Mouse (Mus musculus): ENCODE measurements at regions not wholly inside any gene's neighbourhood (a gene's known extent, or its start where the extent isn't known, plus 50 kb on each side); places are given as distances from the start of the nearest gene placed in this dataset.

DNA sequence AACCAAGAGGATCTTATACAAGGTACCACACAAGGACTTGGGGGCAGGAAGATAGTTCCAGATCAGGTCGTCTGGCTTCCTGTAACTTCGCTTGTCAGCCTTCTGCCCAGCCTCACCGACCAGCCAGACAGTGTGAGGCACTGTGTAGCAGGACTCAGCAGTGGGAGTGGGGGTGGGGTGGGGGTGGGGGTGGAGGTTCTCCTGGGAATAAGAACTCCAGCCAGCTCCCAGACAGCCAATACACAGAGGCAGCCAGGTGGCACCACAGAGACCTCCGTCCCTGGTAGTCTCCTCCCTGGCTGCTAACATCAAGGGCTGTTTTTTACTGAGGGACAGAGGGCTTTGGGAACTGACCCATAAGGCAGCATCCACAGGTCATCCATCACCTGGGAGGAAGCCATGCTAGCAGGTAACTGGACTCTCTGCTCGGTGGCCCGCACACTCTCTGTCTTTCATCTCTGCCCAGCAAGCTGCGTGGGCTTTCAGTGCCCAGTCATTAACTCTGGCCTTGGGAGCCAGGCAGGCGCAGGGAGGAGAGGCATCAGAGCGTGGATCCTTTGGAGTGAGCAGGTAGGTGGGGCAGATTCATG is 60.3 kb upstream of the Wnt4 start:
- DNase-seq = no peak

DNA sequence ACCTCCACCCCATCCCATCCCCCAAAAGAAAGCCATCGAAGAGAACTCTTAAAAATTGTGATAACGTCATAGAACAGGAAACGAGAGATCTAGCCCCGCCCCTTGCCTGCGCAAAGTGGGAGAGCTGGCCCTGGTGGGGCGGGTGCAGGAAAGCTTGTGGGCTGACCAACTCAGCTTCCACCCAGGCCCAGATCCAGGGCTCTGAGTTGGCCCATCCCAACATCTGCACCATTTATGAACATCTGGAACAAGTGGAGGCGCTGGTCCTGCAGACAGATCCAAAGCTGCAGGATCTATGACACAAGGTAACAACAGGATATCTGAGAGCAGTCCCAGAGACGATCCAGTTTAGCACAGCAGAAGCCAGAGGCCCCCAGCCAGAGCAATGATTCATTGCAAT is 62.7 kb upstream of the Wnt4 start:
- no peak for DNase-seq

DNA sequence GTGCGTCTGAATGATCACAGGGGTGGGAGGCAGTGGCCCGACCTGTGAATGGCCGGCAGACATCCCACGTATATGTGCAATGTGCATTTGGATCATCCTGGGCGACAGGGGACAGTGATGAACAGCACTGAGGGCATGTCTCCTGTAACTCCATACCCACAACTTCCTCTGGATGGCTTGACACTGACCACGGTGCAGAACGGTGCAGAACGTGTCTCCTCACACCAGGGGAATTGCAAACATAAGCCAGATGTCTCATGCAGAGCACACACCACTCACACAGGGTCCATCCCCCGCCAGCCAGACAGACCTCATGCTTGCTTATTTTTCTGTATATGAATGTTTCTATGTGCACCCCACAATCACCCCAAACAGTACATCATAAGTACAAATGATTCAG is 64.4 kb upstream of the Wnt4 start:
- DNase-seq = no peak

DNA sequence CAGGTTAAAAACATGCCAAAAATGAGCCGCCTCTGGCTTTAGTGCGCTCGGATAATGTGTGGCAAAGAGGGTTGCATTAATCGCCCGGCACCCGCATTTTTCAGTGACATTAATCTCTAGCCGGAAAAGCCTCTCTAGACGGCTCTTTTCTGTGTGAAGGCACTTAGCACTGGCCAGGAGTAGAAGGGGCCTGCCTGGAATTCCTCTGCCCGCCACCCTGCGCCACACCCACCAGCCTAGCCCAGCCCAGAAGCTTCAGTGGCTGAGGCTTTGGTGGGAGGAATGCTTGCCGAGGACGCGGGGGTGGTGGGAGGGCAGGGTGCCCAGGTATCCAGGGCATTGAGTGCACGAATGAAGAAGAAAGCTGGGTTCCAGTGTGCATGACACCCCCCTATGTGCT is 65.2 kb upstream of the Wnt4 start:
- no peak for DNase-seq

DNA sequence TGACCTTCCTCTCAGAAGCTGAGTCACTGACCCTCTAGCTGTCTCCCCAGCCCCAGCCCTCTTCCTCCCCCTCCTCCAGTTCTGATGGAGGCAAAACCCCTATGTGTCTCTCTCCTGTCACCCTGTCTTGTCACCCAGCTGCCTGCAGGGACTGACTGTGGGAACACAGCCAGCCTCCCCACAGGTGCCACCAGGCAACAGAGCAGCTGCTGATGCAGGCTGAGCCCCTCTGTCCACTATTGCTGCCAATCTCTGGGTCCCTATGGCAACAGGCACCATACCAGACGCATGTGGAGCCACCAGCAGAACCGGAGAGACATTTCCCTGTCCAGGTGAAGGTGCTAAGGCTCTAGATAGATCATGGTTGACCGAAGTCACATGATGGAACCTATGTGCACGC is 66.0 kb upstream of the Wnt4 start:
- DNase-seq = no peak

DNA sequence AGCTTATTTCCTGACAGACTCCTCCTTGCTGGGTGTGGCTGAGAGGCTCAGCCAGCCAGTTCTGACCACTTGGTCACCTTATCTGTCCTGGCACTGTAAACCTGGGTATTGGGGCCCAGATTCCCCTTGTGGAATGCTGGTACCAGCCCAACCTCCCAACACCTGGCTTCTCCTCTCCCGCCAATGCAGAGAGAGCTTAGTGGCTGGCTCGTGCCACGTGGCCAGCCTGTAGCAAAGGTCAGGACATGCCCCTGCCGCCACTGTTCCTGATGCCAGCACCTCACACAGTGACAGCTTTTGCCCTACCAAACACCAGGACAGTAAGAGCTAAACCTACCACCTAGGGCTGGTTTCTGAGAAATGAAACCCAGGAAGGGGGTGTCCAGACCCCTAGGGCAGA is 66.8 kb upstream of the Wnt4 start:
- no peak for DNase-seq

DNA sequence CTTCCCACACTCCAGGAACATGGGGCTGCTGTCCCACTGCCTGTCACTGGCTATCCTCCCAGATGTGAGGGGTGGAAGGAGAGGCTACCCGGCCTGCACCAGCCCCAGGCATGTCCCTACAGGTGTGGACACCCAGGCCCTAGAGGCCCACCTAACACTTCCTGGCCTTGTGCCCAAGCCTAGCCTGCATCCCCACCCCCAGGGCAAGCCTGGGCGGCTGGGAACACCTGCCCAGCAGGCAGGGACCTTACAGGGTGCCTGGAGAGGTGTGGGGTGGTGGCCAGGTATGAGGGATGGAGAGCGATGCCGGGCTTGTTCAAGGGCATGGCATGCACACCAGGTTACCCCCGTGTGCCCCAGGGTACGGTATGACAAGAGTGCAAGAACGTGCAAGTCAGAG is 76.3 kb upstream of the Wnt4 start:
- no peak for DNase-seq

DNA sequence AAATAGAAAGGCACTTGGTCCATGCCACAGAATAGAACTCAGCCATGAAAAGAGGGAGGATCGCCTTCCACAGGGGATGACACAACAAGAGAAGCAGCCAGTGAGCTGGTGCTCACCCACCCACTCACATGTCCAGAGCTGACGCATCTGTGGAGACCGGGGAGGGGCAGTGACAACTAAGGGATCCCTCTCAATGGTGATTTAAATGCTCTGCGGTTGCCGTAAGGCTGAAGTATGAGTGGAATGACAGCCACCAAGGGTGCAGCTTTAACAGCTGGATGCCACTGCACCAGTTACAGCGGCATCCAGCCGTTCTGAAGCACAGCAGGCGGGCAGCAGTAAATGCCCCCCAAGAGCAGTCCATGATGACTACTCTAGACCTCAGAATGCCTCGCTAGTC is 76.9 kb upstream of the Wnt4 start:
- DNase-seq = no peak

DNA sequence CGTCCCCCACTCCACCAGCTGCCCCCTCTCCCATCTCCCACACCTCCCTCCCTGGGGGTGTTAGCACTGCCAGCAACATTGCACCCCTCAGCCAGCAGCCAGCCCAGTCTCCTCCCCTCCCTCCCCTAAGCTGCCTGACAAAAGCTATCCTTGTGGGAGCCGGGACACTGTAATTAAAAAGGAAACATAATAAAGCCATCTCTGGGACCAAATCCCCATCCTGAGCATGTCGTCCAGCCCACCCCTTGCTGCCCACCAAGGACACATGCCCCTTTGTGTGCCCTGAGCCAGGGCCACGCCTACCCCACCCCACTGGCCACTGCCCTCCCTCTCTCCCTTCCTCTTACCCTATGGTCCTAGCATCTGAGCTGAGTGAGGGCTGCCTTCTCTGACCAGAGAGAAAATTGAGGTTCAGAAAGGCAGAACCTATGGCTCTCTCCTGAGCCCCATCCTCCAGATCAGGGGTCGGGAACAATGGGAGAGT is 80.8 kb upstream of the Wnt4 start:
- no peak for DNase-seq

DNA sequence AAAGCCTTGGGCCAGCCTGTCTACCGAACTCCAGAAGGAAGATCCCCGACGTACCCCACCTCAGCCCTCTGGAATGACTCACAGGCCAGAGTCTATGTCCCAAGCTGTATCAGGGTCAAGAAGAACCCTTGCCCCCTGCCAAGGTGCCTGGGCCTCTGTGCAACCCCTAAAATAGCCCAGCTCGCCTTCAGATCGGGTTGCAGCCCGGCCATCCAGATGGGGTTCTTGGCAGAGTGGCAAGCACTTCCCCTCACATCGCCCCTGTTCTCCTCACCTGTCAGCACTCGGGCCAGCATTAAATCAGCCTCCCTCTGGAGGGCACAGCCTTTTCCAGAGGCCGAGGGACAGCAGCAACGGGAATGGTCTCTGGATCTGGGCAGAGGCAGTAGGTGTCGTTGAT is 83.2 kb upstream of the Wnt4 start:
- DNase-seq = no peak

DNA sequence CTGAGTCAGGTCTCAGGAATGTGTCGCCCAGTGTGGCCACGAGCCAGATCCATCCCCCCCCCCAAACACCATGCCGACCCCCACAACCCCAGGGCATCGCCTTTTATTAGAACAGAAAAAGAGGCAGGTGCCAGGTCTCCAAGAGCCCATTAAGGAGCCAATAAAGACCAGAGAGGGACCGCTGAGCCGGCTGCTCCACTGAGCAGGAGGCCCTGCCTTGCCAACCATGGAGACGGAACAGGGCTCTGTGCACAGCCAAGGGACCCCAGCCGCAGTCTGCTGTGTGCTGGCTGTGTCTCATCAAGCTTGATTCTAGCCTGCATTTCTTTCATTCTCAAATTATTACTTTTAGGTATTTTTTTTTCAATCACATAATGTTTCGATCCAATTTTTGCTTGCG is 86.7 kb upstream of the Wnt4 start:
- no peak for DNase-seq

DNA sequence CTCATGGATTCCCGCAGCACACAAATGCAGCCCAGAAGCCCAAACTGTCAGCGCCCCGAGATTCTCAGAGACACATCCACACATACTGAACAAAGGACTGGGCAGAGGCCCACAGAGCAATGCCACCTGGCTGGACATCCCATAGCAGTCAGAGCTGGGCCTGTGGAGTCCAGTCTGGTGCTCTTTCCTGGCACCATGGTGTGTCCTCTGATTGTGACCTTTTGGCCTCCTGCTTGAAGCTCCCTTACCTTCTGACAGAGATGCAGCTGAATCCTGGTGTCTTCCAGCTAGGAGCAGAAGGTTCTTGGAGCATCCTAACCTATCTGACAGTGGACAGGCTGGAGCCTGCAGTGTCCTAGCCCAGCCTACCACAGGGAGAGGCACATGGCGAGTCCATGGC is 87.5 kb upstream of the Wnt4 start:
- DNase-seq = no peak

DNA sequence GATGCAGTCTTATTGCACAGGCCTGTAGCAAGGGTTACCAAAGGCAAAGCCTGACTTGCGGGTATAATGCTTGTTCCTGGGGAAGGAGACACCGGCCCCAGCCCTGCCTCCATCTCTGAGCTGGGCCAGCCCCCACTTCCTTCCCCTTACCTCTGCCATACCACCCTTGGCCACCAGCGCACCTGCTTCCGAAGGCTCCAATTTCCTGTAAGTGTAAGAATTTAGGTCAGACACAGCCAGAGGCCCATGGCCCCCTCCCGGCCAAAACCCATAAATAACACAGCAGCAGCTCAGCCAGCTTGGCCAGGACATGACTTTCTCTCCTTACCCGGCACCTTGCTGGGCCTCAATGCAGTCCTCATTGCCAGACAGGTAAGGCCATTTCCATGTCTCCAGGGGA is 88.2 kb upstream of the Wnt4 start:
- DNase-seq = no peak

DNA sequence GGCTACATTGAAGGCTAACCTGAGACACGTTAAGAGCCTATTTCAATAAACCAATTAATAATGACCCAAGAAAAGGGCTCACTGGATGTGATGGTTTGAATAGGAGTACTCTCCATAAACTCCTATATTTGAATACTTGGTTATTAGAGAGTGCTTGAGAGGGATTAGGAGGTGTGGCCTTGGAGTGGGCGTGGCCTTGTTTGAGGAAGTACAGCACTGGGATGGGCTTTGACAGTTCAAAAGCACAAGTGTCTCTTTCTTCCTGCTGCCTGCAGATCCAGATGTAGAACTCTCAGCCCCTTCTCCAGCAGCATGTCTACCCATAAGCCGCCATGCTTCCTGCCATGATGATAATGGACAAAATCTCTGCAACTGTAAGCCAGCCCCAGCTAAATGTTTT is 89.7 kb upstream of the Wnt4 start:
- no peak for DNase-seq

DNA sequence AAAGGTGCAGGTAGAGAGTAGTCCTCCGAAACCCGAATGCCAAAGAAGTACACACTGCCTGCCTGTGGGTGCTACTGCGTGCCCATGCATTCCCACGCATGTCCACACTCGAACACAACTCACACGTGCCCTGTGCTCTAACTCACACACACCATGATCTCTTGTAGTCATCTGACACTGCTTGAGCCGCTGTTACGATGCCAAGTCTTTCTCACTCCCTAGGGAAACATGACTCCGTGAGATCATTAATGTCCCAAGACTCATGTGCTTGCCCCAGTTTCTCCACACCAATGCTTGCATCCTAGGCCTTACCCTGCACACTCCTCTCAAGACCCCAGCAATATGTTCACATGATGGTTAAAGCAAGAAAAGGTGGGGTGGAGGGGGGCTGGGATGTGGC is 90.2 kb upstream of the Wnt4 start:
- DNase-seq = no peak

DNA sequence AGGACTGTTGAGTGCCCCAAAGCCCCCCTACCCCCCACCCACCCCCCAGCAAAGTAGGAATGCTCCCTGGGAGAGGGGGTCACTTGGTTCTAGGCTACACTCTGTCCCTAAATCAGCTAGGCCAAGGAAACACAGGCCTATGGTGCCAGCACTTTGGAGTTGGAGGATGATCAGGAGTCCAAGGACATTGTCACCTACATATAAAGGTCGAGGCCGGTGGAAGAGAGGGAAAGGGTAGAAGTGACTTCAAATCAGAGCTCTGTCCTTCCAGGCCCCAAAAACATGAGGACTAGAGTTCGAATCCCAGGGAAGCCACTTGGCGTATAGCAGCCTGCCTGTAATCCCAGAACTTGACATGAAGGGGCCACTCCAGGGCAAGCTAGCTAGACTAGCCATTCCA is 92.3 kb upstream of the Wnt4 start:
- DNase-seq = no peak

DNA sequence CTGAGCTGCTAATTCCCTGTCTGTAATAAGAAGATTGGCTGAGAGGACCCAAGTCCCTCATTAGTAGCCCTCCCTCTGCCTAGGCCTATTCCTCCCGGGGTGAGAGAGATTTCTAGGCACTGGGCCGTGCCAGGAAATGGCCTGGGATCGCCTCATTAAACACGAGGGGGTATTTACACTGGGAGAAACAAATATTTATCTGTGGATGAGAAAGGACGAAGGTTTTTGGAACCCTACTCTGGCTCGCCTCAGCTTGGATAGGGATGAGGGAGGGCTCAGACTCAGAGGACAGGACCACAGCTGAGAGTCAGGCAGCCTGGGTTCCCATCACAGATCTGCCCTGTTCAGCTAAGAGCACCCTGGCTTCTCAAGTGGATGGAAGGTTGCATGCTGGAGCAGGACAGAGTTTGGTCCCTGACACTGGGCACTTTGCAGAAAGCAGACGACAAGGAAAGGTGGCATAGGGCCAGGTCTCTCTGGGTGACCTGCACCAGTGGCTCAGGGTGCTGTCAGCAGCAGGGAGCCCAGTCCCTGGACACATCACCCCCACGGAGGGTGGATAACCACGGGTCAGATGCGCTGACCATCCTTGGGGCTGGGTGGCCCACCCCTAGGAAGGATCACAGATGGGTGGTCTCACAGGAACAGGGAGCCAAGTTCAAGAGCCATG is 94.0 kb upstream of the Wnt4 start:
- no peak for DNase-seq

DNA sequence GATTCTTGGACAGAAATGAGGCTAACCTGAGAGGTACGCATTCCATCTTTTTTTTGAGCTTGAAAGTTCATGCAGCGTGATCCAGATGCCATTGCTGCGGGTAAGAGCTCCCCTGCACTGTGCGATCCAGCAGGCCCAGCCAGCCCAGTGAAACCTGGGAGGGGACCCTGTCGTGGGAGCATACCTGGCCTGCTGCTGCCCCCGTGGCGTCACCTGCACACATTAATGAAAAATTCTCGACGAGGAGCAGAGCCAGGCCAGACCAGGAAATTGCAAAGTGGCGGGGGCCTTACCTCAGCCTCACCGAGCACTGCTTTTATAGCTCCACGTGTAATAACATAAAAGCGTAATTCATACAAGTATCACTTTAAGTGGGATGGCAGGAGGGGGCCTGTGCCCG is 94.7 kb upstream of the Wnt4 start:
- DNase-seq = no peak

DNA sequence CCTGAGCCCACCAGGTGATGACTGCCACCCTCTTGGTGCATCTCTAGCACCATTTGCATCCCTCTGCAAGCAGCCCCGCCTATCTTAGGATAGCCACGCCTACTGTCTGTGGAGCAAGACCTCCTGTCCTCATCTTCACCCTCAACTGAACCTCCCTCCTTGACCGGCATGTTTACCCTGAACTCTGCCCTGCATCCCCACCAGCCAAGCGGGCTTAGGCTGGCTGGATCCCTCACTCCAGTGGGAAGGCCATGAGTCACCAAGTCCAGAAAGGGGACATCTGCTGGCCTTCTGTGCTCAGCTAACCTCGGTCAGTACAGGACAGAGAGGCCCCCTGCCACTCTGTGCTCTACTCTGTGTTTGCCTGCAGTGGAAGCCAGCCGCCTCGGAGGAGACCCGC is 96.0 kb upstream of the Wnt4 start:
- no peak for DNase-seq

DNA sequence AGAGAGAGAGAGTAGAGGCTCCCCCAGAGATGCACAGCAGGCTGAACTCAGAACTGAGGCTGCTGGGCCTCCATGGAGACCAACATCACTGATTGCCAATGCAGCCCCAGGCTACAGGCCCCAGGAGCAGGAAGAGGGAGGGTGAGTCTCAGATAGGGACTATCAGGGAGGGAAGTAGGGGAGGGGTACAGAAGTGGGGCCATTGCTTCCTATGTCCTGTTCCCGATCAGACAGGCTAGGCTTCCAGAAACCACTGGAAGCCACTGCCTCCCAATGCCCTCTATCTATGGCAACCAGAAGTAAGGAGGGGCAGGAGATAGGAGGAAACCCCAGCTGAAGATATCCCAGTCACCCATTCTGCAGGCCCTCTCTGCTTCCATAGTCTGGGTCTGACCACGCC is 97.2 kb upstream of the Wnt4 start:
- no peak for DNase-seq

DNA sequence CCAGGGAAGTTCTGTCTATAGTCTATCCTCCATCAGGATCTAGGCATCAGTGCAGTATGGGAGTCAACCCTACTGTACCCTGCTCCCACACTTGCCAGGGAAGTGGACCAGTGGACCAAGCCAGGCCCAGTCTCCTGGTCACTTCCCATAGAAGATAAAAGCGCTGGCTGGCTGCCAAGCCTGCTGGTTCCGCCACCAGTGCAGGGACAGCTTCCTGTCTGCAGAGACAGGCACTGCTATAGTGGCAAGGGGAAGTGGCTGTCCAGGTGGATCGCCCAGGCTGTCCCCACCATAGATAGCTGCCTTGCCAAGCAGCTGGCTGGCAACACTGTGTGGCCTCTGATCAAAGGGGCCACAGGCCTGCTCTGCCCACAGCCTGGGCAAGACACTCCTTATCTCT is 98.5 kb upstream of the Wnt4 start:
- DNase-seq = no peak

DNA sequence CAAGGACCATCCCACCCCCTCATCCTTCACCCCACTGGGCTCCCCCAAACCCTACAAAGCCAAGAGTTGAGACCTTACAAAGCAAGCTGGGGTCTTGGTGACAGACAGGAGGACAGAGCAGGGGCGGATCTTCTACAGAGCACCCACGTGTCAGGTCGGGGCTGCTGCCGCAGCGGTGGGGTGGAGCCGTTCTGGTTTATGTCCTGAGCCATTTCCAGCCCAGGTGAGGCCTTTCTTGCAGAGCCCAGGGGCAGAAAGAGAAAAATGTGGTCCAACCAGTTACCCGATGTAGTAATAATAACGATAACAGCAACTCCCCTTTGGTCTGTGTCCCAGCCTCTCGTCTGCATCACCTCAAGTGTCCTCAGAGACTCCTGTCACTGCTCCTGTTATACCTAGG is 112.4 kb upstream of the Wnt4 start:
- DNase-seq = peak; percentile 33

DNA sequence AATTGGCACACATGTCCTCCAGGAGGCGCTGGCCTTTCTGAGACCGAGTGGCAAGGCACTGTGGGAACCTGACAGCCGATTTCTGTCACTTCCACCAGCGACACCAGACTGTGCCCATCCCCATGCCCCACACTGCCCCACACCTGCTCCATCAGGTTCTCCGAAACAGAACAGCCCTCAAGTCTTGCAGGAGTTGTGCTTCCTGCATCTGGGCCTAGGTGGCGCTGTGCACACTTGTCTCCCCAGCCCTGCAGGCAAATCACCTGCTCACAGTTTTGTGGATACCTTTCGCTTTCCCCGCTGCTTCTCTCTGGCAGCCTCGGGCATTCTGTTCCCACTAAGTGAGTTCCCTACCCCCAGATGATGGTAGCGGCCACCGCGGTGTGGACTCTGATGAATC is 112.9 kb upstream of the Wnt4 start:
- DNase-seq = peak; percentile 74

DNA sequence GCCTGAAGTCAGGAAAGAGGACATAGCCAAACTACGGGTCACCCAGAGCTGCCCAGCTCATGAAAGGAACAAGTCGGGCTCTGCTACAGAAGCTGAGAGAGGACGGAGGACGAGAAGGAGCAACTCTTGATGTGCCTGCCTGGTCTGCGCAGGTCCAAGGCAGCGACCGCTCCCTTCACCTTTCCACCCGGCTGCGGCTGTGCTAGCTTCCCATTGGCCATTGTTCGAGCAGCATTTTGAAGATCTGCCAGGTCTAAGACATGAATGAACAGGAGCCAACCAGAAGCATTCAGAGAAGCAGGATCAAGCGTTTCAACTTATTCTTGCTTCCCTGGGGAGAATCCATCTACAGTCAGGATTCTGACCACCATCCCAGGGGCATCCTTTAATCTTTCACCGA is 113.3 kb upstream of the Wnt4 start:
- DNase-seq = peak; percentile 13

DNA sequence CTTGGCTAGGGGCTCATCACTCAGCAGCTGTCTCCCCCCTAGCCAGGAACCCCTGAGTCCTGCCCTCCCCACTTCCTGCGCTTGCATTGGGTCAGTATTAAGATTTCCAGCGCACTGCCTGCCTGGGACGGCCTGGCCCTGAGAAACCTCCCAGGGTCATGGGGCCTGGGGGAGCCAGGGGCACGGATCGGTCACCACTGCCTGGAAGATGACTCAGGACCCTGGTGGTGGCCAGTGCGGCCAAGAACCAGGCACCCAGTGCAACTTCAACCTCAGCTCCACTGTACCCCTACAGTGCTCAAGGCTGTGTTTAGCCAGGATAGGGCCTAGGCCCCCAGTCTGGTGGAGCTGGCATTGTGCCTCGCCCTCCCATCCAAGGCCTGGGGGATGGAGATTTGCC is 111.9 kb upstream of the Zbtb40 start:
- no peak for DNase-seq

All from kidney, adult 11 months (tissue).